Mouse (Mus musculus) heart, adult 2 months (tissue): ENCODE results near the gene Pkp1.

Experiments
- CTCF ChIP-seq: fragments of 200-600 bp; IDR thresholded peaks from 2 replicates; pipeline ENCODE4 v1.8.1; 2022; ENCODE audit warnings: antibody characterized with exemption, mild to moderate bottlenecking, moderate library complexity
- POLR2A ChIP-seq: fragments of 200-500 bp; IDR thresholded peaks from 2 replicates; pipeline ENCODE4 v1.6.1; 2011; ENCODE audit warnings: mild to moderate bottlenecking, low read depth, low read length, control low read depth; ENCODE audit not compliant: insufficient read depth

DNA sequence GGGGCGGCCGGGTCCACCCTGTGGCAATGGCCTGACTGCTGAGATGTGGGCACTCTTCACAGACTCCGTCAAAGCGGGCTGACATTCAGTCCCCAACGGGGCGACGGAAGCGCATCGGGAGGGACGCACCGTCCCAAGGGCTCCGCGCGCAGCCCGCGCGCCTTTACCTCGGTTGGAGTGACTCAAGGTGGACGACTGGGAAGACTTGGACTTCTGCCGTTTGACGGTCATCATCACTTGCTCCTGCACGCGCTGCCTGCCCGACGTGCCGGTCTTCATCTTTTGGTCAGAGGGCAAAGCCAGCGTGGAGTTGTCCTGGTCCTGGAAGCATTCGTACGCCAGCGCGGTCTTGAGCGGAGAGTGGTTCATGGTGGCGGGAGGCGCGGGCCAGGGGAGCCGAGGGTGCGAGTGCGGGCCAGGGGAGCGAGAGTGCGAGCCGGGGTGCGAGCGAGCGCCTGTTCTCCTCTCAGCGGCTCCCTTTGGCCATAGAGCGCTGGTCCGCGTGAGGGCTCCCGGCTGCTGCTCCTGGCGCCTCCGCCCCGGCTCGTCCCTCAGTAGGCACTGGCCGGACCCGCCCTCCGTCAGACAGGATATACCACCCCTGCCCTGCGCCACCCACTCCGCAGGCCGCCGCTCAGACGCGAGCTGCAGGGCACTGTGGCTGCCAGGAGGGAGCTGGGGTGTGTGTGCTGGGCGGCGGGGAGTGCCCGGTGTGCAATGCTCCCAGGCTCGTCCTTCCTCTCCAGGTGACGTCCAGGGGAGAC lies at the start of gene Pkp1:
- TF ChIP-seq CTCF (no peak), POLR2A (no peak)
